Mouse (Mus musculus): ENCODE results near the gene 4930402H24Rik. TPM values are rescaled to one million over a fixed set of nuclear protein-coding genes. Genes with fewer than 3 reads are reported as not detected.
A peak's percentile ranks its signal among the peaks of the same experiment; 100 is the strongest.

4930402H24Rik gene
- polyA plus RNA-seq (2016; fragmentation: Nextera tagmentation; extraction: Ambion mirVana), result 10.6 and 13.3 TPM in 2 replicates

- Histone ChIP-seq H3K9ac (peak within 1 kb of the TSS; percentile 96), H3K9me3 (replicated peaks) (no peaks in the 10 kb centered on the region), H3K27ac (peak within 1 kb of the TSS; percentile 85), H3K4me3 (peak within 1 kb of the TSS; percentile 99), H3K36me3 (0 out of 2 replicates have a peak, but pooled peaks cover 3% of the 10 kb centered on the region), H3K4me1 (peaks cover 37% of the 10 kb centered on the region), H3K4me2 (peak within 1 kb of the TSS; percentile 98), H3K27me3 (replicated peaks) (no peaks in the 10 kb centered on the region)
- 4% methylated on average over 48 of the region's 50 CpGs for WGBS (ENCODE audit: insufficient replicate concordance)
- peak; percentile 99 for ATAC-seq
These were observed at the start of gene 4930402H24Rik, which contains the start of gene Atrn for GRCm38 (mm10) chr2:130905751-130906583. 4930402H24Rik (minus strand) TSS chr2:130906406. Atrn (plus strand) TSS chr2:130906495.

GRCm38 (mm10) chr2:130950548-130950947, 44.3 kb upstream of the 4930402H24Rik start:
- Histone ChIP-seq H3K9ac (no peak overlapping the region), H3K9me3 (replicated peaks) (no peaks in the 10 kb centered on the region), H3K36me3 (peaks cover 16% of the 10 kb centered on the region), H3K27me3 (replicated peaks) (no peaks in the 10 kb centered on the region), H3K27ac (no peak overlapping the region), H3K4me1 (no peaks in the 10 kb centered on the region), H3K4me2 (no peak overlapping the region), H3K4me3 (no peak overlapping the region)
- WGBS (ENCODE audit: insufficient replicate concordance), result 0% methylated on average over 1 of the region's 1 CpGs
- ATAC-seq, result no peak

- no peak for ATAC-seq
- no peak overlapping the region for H3K27ac ChIP-seq
- 70% methylated on average over 2 of the region's 2 CpGs for WGBS (ENCODE audit: insufficient replicate concordance)
- H3K4me2 ChIP-seq, result no peak overlapping the region
- H3K9me3 ChIP-seq (replicated peaks), result no peaks in the 10 kb centered on the region
- no peaks in the 10 kb centered on the region for H3K27me3 ChIP-seq (replicated peaks)
- no peak overlapping the region for H3K4me3 ChIP-seq
- no peak overlapping the region for H3K9ac ChIP-seq
- H3K4me1 ChIP-seq, result no peaks in the 10 kb centered on the region
- H3K36me3 ChIP-seq, result peaks cover 17% of the 10 kb centered on the region
These were observed 43.6 kb upstream of the 4930402H24Rik start for GRCm38 (mm10) chr2:130949781-130950180.

- peaks cover 15% of the 10 kb centered on the region; the same call in 1 of the 2 replicates for H3K4me1 ChIP-seq
- no peaks in the 10 kb centered on the region for H3K27me3 ChIP-seq (replicated peaks)
- no peak overlapping the region for H3K4me2 ChIP-seq
- 53% methylated on average over 12 of the region's 12 CpGs for WGBS (ENCODE audit: insufficient replicate concordance)
- no peak overlapping the region for H3K4me3 ChIP-seq
- H3K9ac ChIP-seq, result no peak overlapping the region
- no peaks in the 10 kb centered on the region for H3K9me3 ChIP-seq (replicated peaks)
- ATAC-seq, result no peak
- no peak overlapping the region for H3K27ac ChIP-seq
- peaks cover 9% of the 10 kb centered on the region; the same call in 1 of the 2 replicates for H3K36me3 ChIP-seq
These were observed 26.7 kb upstream of the 4930402H24Rik start for GRCm38 (mm10) chr2:130932865-130933264.

- no peaks in the 10 kb centered on the region for H3K9me3 ChIP-seq (replicated peaks)
- no peak; the same call in 1 of the 2 replicates for ATAC-seq
- WGBS (ENCODE audit: insufficient replicate concordance), result 27% methylated on average over 5 of the region's 5 CpGs
- no peaks in the 10 kb centered on the region for H3K36me3 ChIP-seq
- H3K27me3 ChIP-seq (replicated peaks), result no peaks in the 10 kb centered on the region
- H3K4me1 ChIP-seq, result peaks cover 15% of the 10 kb centered on the region; the same call in 1 of the 2 replicates
- H3K4me2 ChIP-seq, result no peak overlapping the region
- H3K9ac ChIP-seq, result no peak overlapping the region
- H3K27ac ChIP-seq, result no peak overlapping the region
- H3K4me3 ChIP-seq, result no peak overlapping the region
These were observed 23.8 kb upstream of the 4930402H24Rik start for GRCm38 (mm10) chr2:130929994-130930393.

GRCm38 (mm10) chr2:130928530-130928929, 22.3 kb upstream of the 4930402H24Rik start:
- Histone ChIP-seq H3K9ac (no peak overlapping the region), H3K36me3 (no peaks in the 10 kb centered on the region), H3K4me3 (no peak overlapping the region), H3K27ac (no peak overlapping the region), H3K9me3 (replicated peaks) (no peaks in the 10 kb centered on the region), H3K4me1 (peaks cover 15% of the 10 kb centered on the region; the same call in 1 of the 2 replicates), H3K27me3 (replicated peaks) (no peaks in the 10 kb centered on the region), H3K4me2 (no peak overlapping the region)
- no peak for ATAC-seq

- no peak overlapping the region for H3K4me3 ChIP-seq
- no peak overlapping the region for H3K27ac ChIP-seq
- H3K9ac ChIP-seq, result no peak overlapping the region
- H3K4me1 ChIP-seq, result peaks cover 15% of the 10 kb centered on the region; the same call in 1 of the 2 replicates
- 77% methylated on average over 4 of the region's 4 CpGs for WGBS (ENCODE audit: insufficient replicate concordance)
- no peaks in the 10 kb centered on the region for H3K27me3 ChIP-seq (replicated peaks)
- ATAC-seq, result no peak
- no peak overlapping the region for H3K4me2 ChIP-seq
- no peaks in the 10 kb centered on the region for H3K36me3 ChIP-seq
- H3K9me3 ChIP-seq (replicated peaks), result no peaks in the 10 kb centered on the region
These were observed 21.8 kb upstream of the 4930402H24Rik start for GRCm38 (mm10) chr2:130928031-130928430.

- 69% methylated on average over 2 of the region's 2 CpGs for WGBS (ENCODE audit: insufficient replicate concordance)
- Histone ChIP-seq H3K9me3 (replicated peaks) (no peaks in the 10 kb centered on the region), H3K4me2 (no peak overlapping the region), H3K27ac (no peak overlapping the region), H3K4me1 (peaks cover 8% of the 10 kb centered on the region; the same call in 1 of the 2 replicates), H3K4me3 (no peak overlapping the region), H3K9ac (no peak overlapping the region), H3K27me3 (replicated peaks) (no peaks in the 10 kb centered on the region), H3K36me3 (no peaks in the 10 kb centered on the region)
- ATAC-seq, result no peak
These were observed 18.7 kb upstream of the 4930402H24Rik start for GRCm38 (mm10) chr2:130924950-130925349.

- H3K27me3 ChIP-seq (replicated peaks), result no peaks in the 10 kb centered on the region
- no peaks in the 10 kb centered on the region for H3K36me3 ChIP-seq
- no peak overlapping the region for H3K9ac ChIP-seq
- no peak overlapping the region for H3K4me3 ChIP-seq
- 70% methylated on average over 5 of the region's 5 CpGs for WGBS (ENCODE audit: insufficient replicate concordance)
- no peak overlapping the region for H3K27ac ChIP-seq
- H3K4me1 ChIP-seq, result no peaks in the 10 kb centered on the region
- ATAC-seq, result no peak
- no peaks in the 10 kb centered on the region for H3K9me3 ChIP-seq (replicated peaks)
- no peak overlapping the region for H3K4me2 ChIP-seq
These were observed 12.9 kb upstream of the 4930402H24Rik start for GRCm38 (mm10) chr2:130919062-130919593.

- Histone ChIP-seq H3K36me3 (no peaks in the 10 kb centered on the region), H3K4me3 (no peak overlapping the region), H3K4me2 (no peak overlapping the region), H3K4me1 (no peaks in the 10 kb centered on the region), H3K9me3 (replicated peaks) (no peaks in the 10 kb centered on the region), H3K9ac (no peak overlapping the region), H3K27me3 (replicated peaks) (no peaks in the 10 kb centered on the region), H3K27ac (no peak overlapping the region)
- 85% methylated on average over 1 of the region's 1 CpGs for WGBS (ENCODE audit: insufficient replicate concordance)
- ATAC-seq, result no peak
These were observed 11.5 kb upstream of the 4930402H24Rik start for GRCm38 (mm10) chr2:130917686-130918085.

GRCm38 (mm10) chr2:130916521-130917147, 10.4 kb upstream of the 4930402H24Rik start:
- Histone ChIP-seq H3K9ac (no peak overlapping the region), H3K27me3 (replicated peaks) (no peaks in the 10 kb centered on the region), H3K4me3 (no peak overlapping the region), H3K36me3 (no peaks in the 10 kb centered on the region), H3K9me3 (replicated peaks) (no peaks in the 10 kb centered on the region), H3K4me2 (no peak overlapping the region), H3K27ac (no peak overlapping the region), H3K4me1 (0 out of 2 replicates have a peak, but pooled peaks cover 8% of the 10 kb centered on the region)
- ATAC-seq, result no peak
- 65% methylated on average over 3 of the region's 3 CpGs for WGBS (ENCODE audit: insufficient replicate concordance)

- H3K4me3 ChIP-seq, result no peak overlapping the region
- H3K36me3 ChIP-seq, result no peaks in the 10 kb centered on the region
- no peaks in the 10 kb centered on the region for H3K9me3 ChIP-seq (replicated peaks)
- H3K27ac ChIP-seq, result no peak overlapping the region
- H3K4me2 ChIP-seq, result no peak overlapping the region
- H3K27me3 ChIP-seq (replicated peaks), result no peaks in the 10 kb centered on the region
- WGBS (ENCODE audit: insufficient replicate concordance), result 92% methylated on average over 1 of the region's 1 CpGs
- ATAC-seq, result no peak
- no peak overlapping the region for H3K9ac ChIP-seq
- 0 out of 2 replicates have a peak, but pooled peaks cover 11% of the 10 kb centered on the region for H3K4me1 ChIP-seq
These were observed 8.7 kb upstream of the 4930402H24Rik start for GRCm38 (mm10) chr2:130914873-130915272.
